Mouse (Mus musculus) heart, postnatal 0 days (tissue): ENCODE results near the gene Sp6. TPM values are rescaled to one million over a fixed set of nuclear protein-coding genes. Genes with fewer than 3 reads are reported as not detected.

ENCODE experiments used
- ATAC-seq: fragments of 200-750 bp; cut with Nextera tagmentation; 2 replicates; pipeline ENCODE4 v1.8.0; 2017; ENCODE audit warnings: low read depth, moderate number of reproducible peaks, moderate library complexity; ENCODE audit not compliant: insufficient read depth
- DNase-seq: peaks from one replicate; pipeline ENCODE4 v3.0.0-alpha.2; 2016; ENCODE audit warnings: low spot score
- H3K27ac ChIP-seq: fragments of 300-500 bp; sonication (generic); 2 replicates; pipeline ENCODE4 v1.5.1; 2014; ENCODE audit warnings: low read depth, mild to moderate bottlenecking
- H3K27me3 ChIP-seq: fragments of 300-500 bp; sonication (generic); 2 replicates; pipeline ENCODE4 v1.6.1; 2014; ENCODE audit warnings: low read length, mixed read lengths; ENCODE audit not compliant: control insufficient read depth, insufficient read depth
- H3K36me3 ChIP-seq: fragments of 300-500 bp; sonication (generic); replicated peaks from 2 replicates; pipeline ENCODE4 v1.6.1; 2014; ENCODE audit warnings: low read length, mixed read lengths; ENCODE audit not compliant: control insufficient read depth, insufficient read depth
- H3K4me1 ChIP-seq: fragments of 300-500 bp; sonication (generic); 2 replicates; pipeline ENCODE4 v1.6.1; 2014; ENCODE audit warnings: antibody characterized with exemption; ENCODE audit not compliant: control insufficient read depth, insufficient read depth
- H3K4me2 ChIP-seq: fragments of 300-500 bp; sonication (generic); 2 replicates; pipeline ENCODE4 v1.6.1; 2014; ENCODE audit warnings: low read depth, mild to moderate bottlenecking, low read length, moderate library complexity
- H3K4me3 ChIP-seq: fragments of 300-500 bp; sonication (generic); 2 replicates; pipeline ENCODE4 v1.5.1; 2014; ENCODE audit warnings: low read depth, low read length
- H3K9ac ChIP-seq: fragments of 300-500 bp; sonication (generic); replicated peaks from 2 replicates; pipeline ENCODE4 v1.6.1; 2014; ENCODE audit warnings: low read depth, low read length, mixed read lengths
- H3K9me3 ChIP-seq: fragments of 300-500 bp; sonication (generic); replicated peaks from 2 replicates; pipeline ENCODE4 v1.6.1; 2016; ENCODE audit warnings: low read length; ENCODE audit not compliant: control insufficient read depth
- CTCF ChIP-seq: IDR thresholded peaks from 2 replicates; pipeline ENCODE4 v1.5.1; 2016; ENCODE audit warnings: antibody characterized with exemption, control low read depth, low read depth
- EP300 ChIP-seq: IDR thresholded peaks from 2 replicates; pipeline ENCODE4 v1.6.1; 2016; ENCODE audit warnings: antibody characterized with exemption, low read depth
- WGBS: fragments of 180-500 bp; shearing (Covaris S2); extraction: QIAGEN DNeasy Blood & Tissue Kit; methylation state at CpG from one replicate; pipeline ENCODE4 v1.1.7; 2014; 5-methylcytosine and 5-hydroxymethylcytosine counted together
- polyA plus RNA-seq: library from polyadenylated mRNA; unstranded; fragments of >200 nt; fragmentation: Nextera tagmentation; extraction: Ambion mirVana; gene quantifications from 2 replicates; pipeline ENCODE4 v1.2.1, GENCODE M21; 2015
- total RNA-seq: library from RNA; depleted of rRNA; stranded (reverse); fragments of >200 nt; gene quantifications from 2 replicates; pipeline ENCODE4 v1.2.3, GENCODE M21; 2014; ENCODE audit warnings: low replicate concordance; rRNA removed

Gene Sp6
- 0.04 and 0.19 TPM in 2 replicates for total RNA-seq
- 0.08 TPM in 1 of 2 replicates, not detected in the other for polyA plus RNA-seq

DNA sequence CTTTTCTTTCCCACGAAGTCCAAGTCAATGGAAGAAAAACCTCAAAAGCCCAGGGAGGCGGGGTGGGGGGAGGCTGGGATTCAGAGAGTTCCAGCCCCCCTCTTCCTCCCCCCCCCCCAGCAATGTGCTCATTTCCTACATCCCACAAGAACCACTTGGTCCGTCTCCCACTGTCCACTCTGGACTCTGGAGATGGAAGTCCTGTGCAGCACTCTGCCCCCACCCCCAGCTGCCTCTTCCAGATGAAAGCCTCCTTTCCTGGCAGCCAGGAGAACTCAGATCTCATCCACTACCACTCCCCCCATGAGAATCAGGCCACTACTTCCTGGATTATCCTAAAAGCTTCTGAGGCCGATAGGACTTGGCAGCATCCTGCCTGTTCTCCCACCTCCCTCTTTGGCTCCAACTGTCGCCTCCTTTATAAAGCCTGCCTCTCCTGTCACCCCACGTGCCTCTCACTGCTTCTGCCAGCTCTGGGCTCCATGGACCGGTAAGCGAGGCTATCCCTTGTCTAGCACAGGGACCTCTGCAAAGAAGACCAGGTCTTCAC lies at the start of gene Sp6:
Gene Sp6, plus strand, starts transcription at position 274 of the 550 bp plus-strand sequence.
- whole genome bisulfite sequencing: 18% methylated on average over 8 of the region's 8 CpGs
- H3K4me2 ChIP-seq: no peak within 1 kb of the TSS
- H3K4me3 ChIP-seq: no peak within 1 kb of the TSS
- no peak for DNase-seq
- no peaks in the 10 kb centered on the region for H3K9me3 ChIP-seq
- no peak within 1 kb of the TSS for H3K9ac ChIP-seq
- H3K4me1 ChIP-seq: no peaks in the 10 kb centered on the region
- H3K27me3 ChIP-seq: peaks cover 81% of the 10 kb centered on the region
- no peaks in the 10 kb centered on the region for H3K36me3 ChIP-seq
- no peak for ATAC-seq
- TF ChIP-seq CTCF: no peak
- no peak for TF ChIP-seq EP300
- no peak within 1 kb of the TSS for H3K27ac ChIP-seq

DNA sequence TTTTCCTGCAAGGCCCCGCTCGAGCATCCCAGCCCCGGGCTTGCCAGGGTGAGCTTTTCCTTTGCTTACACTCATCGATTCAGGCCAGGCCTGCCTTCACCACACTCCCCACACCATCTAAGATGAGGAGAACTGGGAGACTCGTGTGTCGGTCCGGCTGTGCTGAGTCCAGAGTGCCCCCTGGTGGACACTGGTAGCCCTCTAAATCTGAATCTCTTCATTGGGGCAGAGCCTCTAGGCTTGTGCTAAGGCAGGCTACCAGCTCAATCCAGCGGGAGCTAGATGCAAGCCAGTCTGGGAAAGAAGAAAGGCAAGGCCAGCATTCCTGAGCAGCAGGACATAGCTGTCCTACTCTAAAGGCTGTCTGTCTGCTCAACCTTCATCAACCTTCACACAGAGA lies 49.6 kb upstream of the Sp6 start:
- Histone ChIP-seq H3K9me3 (no peaks in the 10 kb centered on the region), H3K36me3 (peaks cover 41% of the 10 kb centered on the region), H3K27me3 (no peaks in the 10 kb centered on the region), H3K9ac (no peak overlapping the region), H3K4me2 (no peak overlapping the region), H3K4me1 (peaks cover 19% of the 10 kb centered on the region), H3K27ac (no peak overlapping the region), H3K4me3 (no peak overlapping the region)
- TF ChIP-seq CTCF: peak; percentile 93
- TF ChIP-seq EP300: no peak
- 15% methylated on average over 8 of the region's 8 CpGs for WGBS
- ATAC-seq (peak; percentile 82), DNase-seq (peak; percentile 88)

DNA sequence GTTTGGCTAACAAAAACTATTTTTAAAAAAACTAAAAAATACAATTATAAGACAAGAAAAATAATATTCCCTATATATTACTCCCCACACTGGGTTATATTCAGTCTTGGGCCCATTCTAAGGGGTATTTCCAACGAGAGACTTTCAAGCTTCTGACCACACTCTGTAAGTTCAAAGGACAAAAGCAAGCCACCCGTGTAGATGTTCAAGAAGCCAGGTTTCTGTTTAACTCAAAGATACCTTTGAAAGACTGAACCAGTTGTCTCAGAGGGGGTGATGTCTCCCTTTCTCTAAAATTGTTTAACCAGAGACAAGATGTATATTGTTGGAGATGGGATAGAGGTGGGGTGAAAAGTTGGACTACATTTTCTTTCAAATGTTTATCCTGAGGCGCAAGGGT lies 47.0 kb upstream of the Sp6 start:
- H3K27ac ChIP-seq: peak overlapping the region; percentile 99
- no peak overlapping the region for H3K9ac ChIP-seq

DNA sequence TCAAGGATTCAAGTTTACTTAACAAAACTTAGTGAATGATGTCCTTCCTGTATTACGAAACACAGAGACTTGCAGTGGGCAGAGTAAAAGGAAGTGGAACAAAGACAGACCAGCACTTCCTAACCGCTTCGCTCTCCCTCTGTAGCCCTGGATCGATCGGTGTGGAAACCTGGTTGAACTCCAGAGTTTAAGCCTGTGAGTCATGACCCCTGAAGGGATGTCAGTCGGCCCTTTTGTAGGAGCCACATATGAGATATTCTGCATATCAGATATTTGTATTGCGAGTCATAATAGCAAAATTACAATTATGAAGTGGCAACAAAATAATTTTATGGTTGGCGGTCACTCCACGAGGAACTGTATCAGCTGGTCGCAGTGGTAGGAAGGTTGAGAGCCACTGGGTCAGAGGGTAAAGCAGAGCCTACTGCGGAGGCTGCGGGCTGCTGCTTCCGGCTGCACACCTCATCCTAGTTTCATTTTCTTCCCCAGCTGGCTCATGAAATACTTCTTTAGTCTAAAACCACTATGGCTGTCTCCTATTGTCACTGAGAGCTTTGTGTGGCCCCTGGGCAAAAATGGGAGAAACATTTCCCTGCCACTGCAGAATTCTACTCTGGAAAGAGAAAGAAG lies 46.2 kb upstream of the Sp6 start:
- TF ChIP-seq EP300: no peak
- TF ChIP-seq CTCF: no peak
- Histone ChIP-seq H3K4me2 (peak overlapping the region; percentile 46), H3K27me3 (no peaks in the 10 kb centered on the region), H3K9ac (no peak overlapping the region; the same call in 1 of the 2 replicates), H3K36me3 (peaks cover 12% of the 10 kb centered on the region), H3K4me1 (peaks cover 54% of the 10 kb centered on the region), H3K9me3 (no peaks in the 10 kb centered on the region), H3K27ac (peak overlapping the region; percentile 99), H3K4me3 (peak overlapping the region; percentile 17; the same call in 1 of the 2 replicates)
- no peak for ATAC-seq
- WGBS: 45% methylated on average over 13 of the region's 13 CpGs
- DNase-seq: no peak

More for the DNA sequence above, 47.0 kb upstream of the Sp6 start:
- no peak for ATAC-seq
- no peak overlapping the region for H3K4me2 ChIP-seq
- H3K36me3 ChIP-seq: peaks cover 20% of the 10 kb centered on the region
- peaks cover 45% of the 10 kb centered on the region for H3K4me1 ChIP-seq
- no peaks in the 10 kb centered on the region for H3K9me3 ChIP-seq
- H3K27me3 ChIP-seq: no peaks in the 10 kb centered on the region
- TF ChIP-seq CTCF (no peak), EP300 (no peak)
- no peak for DNase-seq
- 87% methylated on average over 3 of the region's 3 CpGs for WGBS
- H3K4me3 ChIP-seq: no peak overlapping the region

DNA sequence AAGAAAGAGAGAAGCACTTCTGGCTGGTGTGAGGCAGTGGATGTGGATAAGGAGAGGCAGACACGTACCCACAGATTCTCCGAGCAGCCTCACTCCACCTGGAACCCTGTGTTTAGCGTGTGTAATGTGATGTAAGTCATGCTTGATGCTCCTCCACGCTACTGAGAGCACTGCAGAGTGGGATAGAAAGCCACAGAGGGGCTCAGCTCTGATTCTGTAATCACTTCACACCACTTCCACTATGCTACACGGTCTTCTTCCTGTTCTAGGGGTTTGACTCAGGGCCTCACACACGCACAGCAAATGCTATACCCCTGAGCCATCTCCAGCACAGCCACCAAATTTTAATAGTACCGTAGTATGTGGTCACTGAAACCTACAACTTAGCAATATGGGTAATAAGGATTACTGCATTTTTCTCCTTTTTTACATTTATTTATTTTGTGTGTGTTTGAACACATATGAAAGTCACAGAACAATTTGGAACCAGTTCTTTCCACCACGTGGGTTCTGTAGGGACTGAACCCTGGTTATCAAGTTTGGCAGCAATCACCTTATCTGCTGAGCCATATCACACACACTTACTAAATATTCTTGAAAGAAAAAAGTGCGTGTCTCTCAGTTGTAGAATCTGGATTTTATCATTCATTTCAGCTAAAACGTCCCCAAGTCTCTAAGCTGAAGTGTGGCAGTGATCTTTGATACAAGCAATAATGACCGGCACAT lies 45.5 kb upstream of the Sp6 start:
- ATAC-seq (no peak), DNase-seq (no peak)
- Histone ChIP-seq H3K4me2 (peak overlapping the region; percentile 46), H3K9me3 (no peaks in the 10 kb centered on the region), H3K27me3 (no peaks in the 10 kb centered on the region), H3K36me3 (peaks cover 5% of the 10 kb centered on the region), H3K4me3 (0 out of 2 replicates have a peak overlapping the region, but pooled peaks have one; percentile 17), H3K27ac (peak overlapping the region; percentile 99), H3K4me1 (peaks cover 61% of the 10 kb centered on the region), H3K9ac (peak overlapping the region; percentile 22; the same call in 1 of the 2 replicates)
- TF ChIP-seq CTCF (no peak), EP300 (no peak)
- WGBS: 39% methylated on average over 11 of the region's 11 CpGs
